Mouse (Mus musculus): Measurements from ENCODE around the gene Smdt1. TPM values are rescaled to one million over a fixed set of nuclear protein-coding genes. Genes with fewer than 3 reads are reported as not detected.
A peak's percentile ranks its signal among the peaks of the same experiment; 100 is the strongest.

Smdt1 gene
- polyA plus RNA-seq, 1 experiment, result 198 TPM

GRCm38 (mm10) chr15:82348258-82348998 is 9.7 kb downstream of the Smdt1 start:
- TF ChIP-seq GATA1 (IDR thresholded peaks at IDR 0.05; ENCODE audit: borderline replicate concordance, low read length), result no peak
- TF ChIP-seq FLI1 (IDR thresholded peaks at IDR 0.05; ENCODE audit: low read length), result no peak
- peak overlapping the region; percentile 78 for H3K4me3 ChIP-seq (replicated peaks)
- H3K9me3 ChIP-seq, result peaks cover 2% of the 10 kb centered on the region; the same call in 1 of the 2 replicates
- H3K36me3 ChIP-seq (replicated peaks; ENCODE audit: low read length), result peaks cover 64% of the 10 kb centered on the region
- peaks cover 87% of the 10 kb centered on the region for H3K4me1 ChIP-seq
- no peaks in the 10 kb centered on the region for H3K27me3 ChIP-seq (replicated peaks)

- Histone ChIP-seq H3K27me3 (replicated peaks) (no peaks in the 10 kb centered on the region), H3K9me3 (no peaks in the 10 kb centered on the region), H3K4me3 (replicated peaks) (no peak overlapping the region), H3K4me1 (peaks cover 81% of the 10 kb centered on the region), H3K36me3 (replicated peaks; ENCODE audit: low read length) (peaks cover 59% of the 10 kb centered on the region)
- TF ChIP-seq GATA1 (IDR thresholded peaks at IDR 0.05; ENCODE audit: borderline replicate concordance, low read length), result no peak
- TF ChIP-seq FLI1 (IDR thresholded peaks at IDR 0.05; ENCODE audit: low read length), result no peak
Measured at GRCm38 (mm10) chr15:82348999-82349341, 10.2 kb downstream of the Smdt1 start.

GRCm38 (mm10) chr15:82350349-82350748 is 11.6 kb downstream of the Smdt1 start:
- Histone ChIP-seq H3K9me3 (no peaks in the 10 kb centered on the region), H3K4me1 (peaks cover 75% of the 10 kb centered on the region), H3K4me3 (replicated peaks) (peak overlapping the region; percentile 29), H3K27me3 (replicated peaks) (no peaks in the 10 kb centered on the region), H3K36me3 (replicated peaks; ENCODE audit: low read length) (peaks cover 49% of the 10 kb centered on the region)
- TF ChIP-seq GATA1 (IDR thresholded peaks at IDR 0.05; ENCODE audit: borderline replicate concordance, low read length) (no peak), FLI1 (IDR thresholded peaks at IDR 0.05; ENCODE audit: low read length) (no peak)

GRCm38 (mm10) chr15:82351480-82351879 is 12.7 kb downstream of the Smdt1 start:
- Histone ChIP-seq H3K27me3 (replicated peaks) (no peaks in the 10 kb centered on the region), H3K4me3 (replicated peaks) (peak overlapping the region; percentile 69), H3K4me1 (peaks cover 79% of the 10 kb centered on the region), H3K36me3 (replicated peaks; ENCODE audit: low read length) (peaks cover 49% of the 10 kb centered on the region), H3K9me3 (no peaks in the 10 kb centered on the region)
- TF ChIP-seq FLI1 (IDR thresholded peaks at IDR 0.05; ENCODE audit: low read length), result no peak
- TF ChIP-seq GATA1 (IDR thresholded peaks at IDR 0.05; ENCODE audit: borderline replicate concordance, low read length), result no peak

GRCm38 (mm10) chr15:82353078-82353744 is 14.5 kb downstream of the Smdt1 start:
- H3K9me3 ChIP-seq, result no peaks in the 10 kb centered on the region
- H3K4me3 ChIP-seq (replicated peaks), result peak overlapping the region; percentile 99
- no peaks in the 10 kb centered on the region for H3K27me3 ChIP-seq (replicated peaks)
- peaks cover 72% of the 10 kb centered on the region for H3K4me1 ChIP-seq
- TF ChIP-seq FLI1 (IDR thresholded peaks at IDR 0.05; ENCODE audit: low read length), result no peak
- TF ChIP-seq GATA1 (IDR thresholded peaks at IDR 0.05; ENCODE audit: borderline replicate concordance, low read length), result no peak
- H3K36me3 ChIP-seq (replicated peaks; ENCODE audit: low read length), result peaks cover 36% of the 10 kb centered on the region

GRCm38 (mm10) chr15:82353745-82354113 is 15.0 kb downstream of the Smdt1 start:
- peaks cover 72% of the 10 kb centered on the region for H3K4me1 ChIP-seq

GRCm38 (mm10) chr15:82354126-82354945 is 15.6 kb downstream of the Smdt1 start, which contains the start of gene Ndufa6:
Ndufa6 (minus strand) TSS chr15:82354322.
- no peak for TF ChIP-seq GATA1 (IDR thresholded peaks at IDR 0.05; ENCODE audit: borderline replicate concordance, low read length)
- no peak for TF ChIP-seq FLI1 (IDR thresholded peaks at IDR 0.05; ENCODE audit: low read length)
- Histone ChIP-seq H3K36me3 (replicated peaks; ENCODE audit: low read length) (peaks cover 25% of the 10 kb centered on the region), H3K9me3 (no peaks in the 10 kb centered on the region), H3K27me3 (replicated peaks) (peaks cover 3% of the 10 kb centered on the region), H3K4me1 (peaks cover 69% of the 10 kb centered on the region), H3K4me3 (replicated peaks) (peak within 1 kb of the TSS; percentile 99)

More at GRCm38 (mm10) chr15:82353745-82354113, 15.0 kb downstream of the Smdt1 start:
- Histone ChIP-seq H3K36me3 (replicated peaks; ENCODE audit: low read length) (peaks cover 31% of the 10 kb centered on the region), H3K4me3 (replicated peaks) (peak overlapping the region; percentile 99), H3K27me3 (replicated peaks) (no peaks in the 10 kb centered on the region), H3K9me3 (no peaks in the 10 kb centered on the region)
- TF ChIP-seq FLI1 (IDR thresholded peaks at IDR 0.05; ENCODE audit: low read length) (no peak), GATA1 (IDR thresholded peaks at IDR 0.05; ENCODE audit: borderline replicate concordance, low read length) (no peak)

GRCm38 (mm10) chr15:82358431-82359260 is 19.9 kb downstream of the Smdt1 start:
- TF ChIP-seq GATA1 (IDR thresholded peaks at IDR 0.05; ENCODE audit: borderline replicate concordance, low read length), result no peak
- no peak for TF ChIP-seq FLI1 (IDR thresholded peaks at IDR 0.05; ENCODE audit: low read length)

More at GRCm38 (mm10) chr15:82358431-82359260, 19.9 kb downstream of the Smdt1 start:
- peak overlapping the region; percentile 54 for H3K4me3 ChIP-seq (replicated peaks)
- H3K4me1 ChIP-seq, result peaks cover 38% of the 10 kb centered on the region
- H3K36me3 ChIP-seq (replicated peaks; ENCODE audit: low read length), result no peaks in the 10 kb centered on the region
- H3K9me3 ChIP-seq, result no peaks in the 10 kb centered on the region
- peaks cover 3% of the 10 kb centered on the region for H3K27me3 ChIP-seq (replicated peaks)
